Mouse (Mus musculus): ENCODE measurements around the gene Pagr1a. TPM values are rescaled to one million over a fixed set of nuclear protein-coding genes. Genes with fewer than 3 reads are reported as not detected.
A peak's percentile ranks its signal among the peaks of the same experiment; 100 is the strongest.

Gene Pagr1a
- total RNA-seq, 1 experiment from 2014 or later = not detected

DNA sequence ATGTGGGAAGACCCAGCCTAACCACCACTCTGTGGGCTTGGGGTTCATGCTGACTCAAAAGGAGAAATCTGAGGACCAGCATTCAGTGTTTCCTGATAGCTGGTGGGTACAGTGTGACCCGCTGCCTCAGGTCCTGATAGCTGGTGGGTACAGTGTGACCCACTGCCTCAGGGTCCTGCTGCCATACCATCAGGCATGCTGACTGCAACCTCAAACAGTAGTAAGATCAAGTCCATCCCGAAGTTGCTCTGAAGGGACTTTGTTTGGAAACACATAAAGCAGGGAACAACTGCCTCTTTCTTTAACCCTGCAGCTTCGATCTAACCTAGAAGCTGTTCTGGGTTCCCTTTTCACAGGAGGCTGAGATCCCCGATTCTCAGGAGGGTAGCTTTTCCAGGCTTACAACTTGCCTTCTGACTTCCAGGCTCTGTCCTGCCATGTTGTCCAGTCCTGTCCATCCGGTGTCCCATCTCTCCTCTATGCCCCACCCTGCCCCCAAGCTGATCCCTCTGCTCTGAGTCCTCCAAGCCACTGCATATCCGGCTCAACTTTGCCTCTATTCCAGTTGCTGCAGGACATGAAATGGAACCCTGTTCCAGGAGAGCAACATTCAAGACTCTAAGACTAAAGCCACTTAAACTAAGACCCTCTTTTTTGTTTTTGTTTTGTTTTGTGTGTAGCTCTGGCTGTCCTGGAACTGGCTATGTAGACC is 9.7 kb downstream of the Pagr1a start:
- ATAC-seq (replicated peaks; ENCODE audit: low read depth, poor library complexity, severe bottlenecking) = no peak

DNA sequence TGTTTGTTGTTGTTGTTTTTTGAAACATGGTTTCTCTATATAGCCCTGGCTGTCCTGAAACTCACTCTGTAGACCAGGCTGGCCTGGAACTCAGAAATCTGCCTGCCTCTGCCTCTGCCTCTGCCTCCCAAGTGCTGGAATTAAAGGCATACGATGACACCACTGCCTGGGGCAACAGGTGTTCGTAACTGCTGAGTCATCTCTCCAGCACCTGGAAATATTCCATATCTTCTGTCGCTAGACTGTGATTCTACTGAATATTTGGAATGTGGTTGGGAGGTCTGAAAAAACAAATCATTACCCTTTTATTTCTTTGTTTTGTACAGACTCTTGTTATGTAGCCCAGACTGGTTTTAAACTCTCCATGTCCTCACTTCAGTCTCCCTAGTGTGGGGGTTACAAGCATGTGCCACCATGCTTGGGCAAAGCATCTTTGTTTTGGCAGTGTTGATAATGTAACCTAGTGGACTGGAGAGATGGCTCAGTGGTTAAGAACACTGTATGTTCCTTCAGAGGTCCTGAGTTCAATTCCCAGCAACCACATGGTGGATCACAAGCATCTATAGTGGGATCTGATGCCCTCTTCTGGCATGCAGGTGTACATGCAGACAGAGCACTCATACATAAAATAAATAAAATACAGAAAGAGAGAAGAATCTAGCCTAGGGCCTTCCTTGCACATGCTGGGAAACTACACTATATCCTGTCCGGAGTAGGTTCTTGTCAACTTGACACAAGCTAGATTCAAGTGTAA is 12.9 kb downstream of the Pagr1a start:
- no peak for ATAC-seq (replicated peaks; ENCODE audit: low read depth, poor library complexity, severe bottlenecking)

- ATAC-seq (replicated peaks; ENCODE audit: low read depth, poor library complexity, severe bottlenecking) = no peak
These were observed 13.5 kb downstream of the Pagr1a start for GRCm38 (mm10) chr7:127003620-127004019.

DNA sequence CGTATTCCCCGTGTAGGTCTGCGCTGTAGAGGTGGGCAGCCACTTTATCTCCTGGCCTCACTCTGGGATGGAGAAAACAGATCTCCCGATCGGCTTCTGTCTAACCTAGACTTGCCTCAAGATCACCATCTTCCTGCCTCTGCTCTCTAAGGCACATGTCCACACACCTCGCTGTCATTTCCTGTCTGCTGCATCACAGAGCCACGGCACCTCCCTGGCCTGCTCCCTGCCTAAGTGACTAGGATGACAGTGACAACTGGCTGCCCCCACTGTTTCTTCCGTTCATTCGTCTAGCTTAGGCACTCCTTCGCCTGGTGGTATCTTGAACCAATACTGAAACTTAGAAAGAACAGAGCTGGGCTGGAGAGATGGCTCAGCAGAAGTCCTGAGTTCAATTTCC is 17.6 kb downstream of the Pagr1a start:
- ATAC-seq (replicated peaks; ENCODE audit: low read depth, poor library complexity, severe bottlenecking) = no peak

DNA sequence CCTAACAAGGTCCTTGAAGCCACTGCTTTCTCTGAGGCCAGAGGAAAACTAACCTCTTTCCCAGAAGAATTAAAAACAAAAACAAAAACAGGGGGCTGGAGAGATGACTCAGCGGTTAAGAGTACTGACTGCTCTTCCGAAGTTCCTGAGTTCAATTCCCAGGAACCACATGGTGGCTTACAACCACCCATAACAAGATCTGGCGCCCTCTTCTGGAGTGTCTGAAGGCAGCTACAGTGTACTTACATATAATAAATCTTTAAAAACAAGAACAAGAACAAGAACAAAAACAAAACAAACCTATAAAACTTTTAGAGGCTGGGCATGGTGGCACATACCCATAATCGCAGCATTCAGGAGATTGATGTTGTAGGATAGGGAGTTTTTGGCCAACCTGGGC is 20.7 kb downstream of the Pagr1a start:
- no peak for ATAC-seq (replicated peaks; ENCODE audit: low read depth, poor library complexity, severe bottlenecking)

DNA sequence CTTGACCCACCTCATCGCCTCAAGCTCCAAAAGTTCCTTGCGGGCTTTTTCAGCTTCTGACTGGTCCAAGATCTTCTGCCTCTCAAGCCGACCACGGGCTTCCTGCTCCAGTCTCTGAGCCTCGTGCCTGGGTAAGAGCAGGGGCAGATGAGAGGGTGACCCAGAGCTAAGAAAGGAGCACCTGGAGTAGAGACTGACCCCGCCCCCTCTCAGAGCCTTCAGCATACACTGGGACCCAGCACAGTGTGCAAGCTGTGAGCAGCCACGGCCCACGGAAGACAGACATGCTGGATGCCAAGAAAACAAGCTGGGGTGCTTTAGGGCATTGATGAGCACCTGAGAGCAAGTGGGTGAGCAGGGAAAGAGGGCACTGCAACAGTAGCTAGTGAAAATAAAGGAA is 28.3 kb downstream of the Pagr1a start:
- ATAC-seq (replicated peaks; ENCODE audit: low read depth, poor library complexity, severe bottlenecking) = no peak

- ATAC-seq (replicated peaks; ENCODE audit: low read depth, poor library complexity, severe bottlenecking) = peak; percentile 60; the same call in 1 of the 2 replicates
These were observed 30.8 kb downstream of the Pagr1a start for GRCm38 (mm10) chr7:126986319-126986718.

DNA sequence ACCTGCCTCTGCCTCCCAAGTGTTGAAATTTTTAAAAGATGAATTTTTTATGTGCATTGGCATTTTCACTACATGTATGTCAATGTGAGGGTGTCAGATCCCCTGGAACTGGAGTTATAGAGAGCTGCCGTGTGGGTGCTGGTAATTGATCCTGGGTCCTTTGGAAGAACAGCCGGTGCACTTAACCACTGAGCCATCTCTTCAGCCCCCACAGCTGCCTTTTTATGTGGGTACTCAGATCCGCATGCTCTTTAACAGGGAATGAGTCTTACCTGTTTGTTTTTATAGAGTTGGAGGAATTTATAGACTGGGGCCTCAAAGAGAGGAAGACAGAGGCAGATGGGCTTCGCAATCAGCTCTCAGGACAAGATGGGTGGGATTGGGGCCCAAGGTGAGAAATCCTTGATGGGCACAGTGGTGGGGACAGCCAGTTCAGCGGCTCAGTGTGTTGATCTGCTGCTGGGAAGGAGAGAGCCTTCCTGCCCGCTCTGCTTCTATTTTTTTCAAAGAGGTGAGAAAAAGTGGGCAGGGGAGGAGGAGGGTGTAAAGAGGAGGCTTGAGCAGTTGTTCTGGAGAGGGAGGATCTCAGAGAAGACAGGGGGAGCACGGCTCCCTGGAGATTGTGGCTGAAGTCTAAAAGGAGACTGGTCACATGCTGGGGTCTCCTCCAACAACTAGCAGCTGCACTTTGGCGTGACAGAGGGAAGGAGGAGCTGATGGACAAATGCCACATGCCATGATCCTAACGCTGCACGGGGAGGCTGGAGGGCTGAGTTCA is 32.3 kb downstream of the Pagr1a start:
- no peak for ATAC-seq (replicated peaks; ENCODE audit: low read depth, poor library complexity, severe bottlenecking)

- ATAC-seq (replicated peaks; ENCODE audit: low read depth, poor library complexity, severe bottlenecking) = no peak
These were observed 34.0 kb downstream of the Pagr1a start for GRCm38 (mm10) chr7:126983113-126983512.

GRCm38 (mm10) chr7:126982054-126982453 is 35.1 kb downstream of the Pagr1a start:
- no peak for ATAC-seq (replicated peaks; ENCODE audit: low read depth, poor library complexity, severe bottlenecking)

DNA sequence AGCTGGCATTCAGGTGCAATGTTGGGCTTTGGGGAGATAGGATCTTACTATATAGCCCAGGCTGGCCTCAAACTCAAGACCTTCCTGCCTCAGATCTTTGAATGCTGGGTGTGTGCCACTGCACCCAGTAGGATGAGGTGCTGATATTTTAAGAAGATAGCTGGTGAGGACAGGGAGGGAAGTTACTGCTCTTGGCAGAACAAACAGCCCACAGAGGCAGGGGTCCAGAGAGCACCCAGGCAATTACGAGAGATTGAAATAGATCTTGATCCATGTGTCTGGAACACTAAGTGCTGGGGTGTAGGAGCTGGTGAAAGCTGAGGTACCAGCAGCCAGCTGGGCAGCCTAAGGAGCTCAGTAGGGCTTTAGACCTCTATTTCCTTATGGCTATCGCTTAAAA is 35.6 kb downstream of the Pagr1a start:
- ATAC-seq (replicated peaks; ENCODE audit: low read depth, poor library complexity, severe bottlenecking) = no peak

GRCm38 (mm10) chr7:126978841-126979240 is 38.3 kb downstream of the Pagr1a start:
- no peak for ATAC-seq (replicated peaks; ENCODE audit: low read depth, poor library complexity, severe bottlenecking)

GRCm38 (mm10) chr7:126976878-126977459 is 40.2 kb downstream of the Pagr1a start:
- no peak for ATAC-seq (replicated peaks; ENCODE audit: low read depth, poor library complexity, severe bottlenecking)

GRCm38 (mm10) chr7:126975950-126976866 is 40.9 kb downstream of the Pagr1a start, which contains the start of gene Cdiptos:
Gene Cdiptos (minus strand): TSS chr7:126976098.
- ATAC-seq (replicated peaks; ENCODE audit: low read depth, poor library complexity, severe bottlenecking) = peak; percentile 95

DNA sequence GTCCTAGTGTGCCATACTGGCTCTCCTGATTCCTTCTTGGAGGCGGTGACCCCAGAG is 41.4 kb downstream of the Pagr1a start, which contains the start of gene Cdipt:
Gene Cdipt (plus strand): TSS at position 22 of the 57 bp plus-strand sequence.
- no peak for ATAC-seq (replicated peaks; ENCODE audit: low read depth, poor library complexity, severe bottlenecking)

- 0 out of 2 replicates have a peak, but pooled peaks have one; percentile 31 for ATAC-seq (replicated peaks; ENCODE audit: low read depth, poor library complexity, severe bottlenecking)
These were observed 41.7 kb downstream of the Pagr1a start for GRCm38 (mm10) chr7:126975493-126975892.

- no peak for ATAC-seq (replicated peaks; ENCODE audit: low read depth, poor library complexity, severe bottlenecking)
These were observed 49.8 kb downstream of the Pagr1a start for GRCm38 (mm10) chr7:126967361-126967760.

GRCm38 (mm10) chr7:126965568-126965967 is 51.6 kb downstream of the Pagr1a start:
- no peak for ATAC-seq (replicated peaks; ENCODE audit: low read depth, poor library complexity, severe bottlenecking)
